Mouse (Mus musculus): Measurements from ENCODE around the gene Sept9. TPM values are rescaled to one million over a fixed set of nuclear protein-coding genes. Genes with fewer than 3 reads are reported as not detected.

Sept9 gene
- polyA plus RNA-seq, 1 experiment from 2014 or later: 126 TPM

DNA sequence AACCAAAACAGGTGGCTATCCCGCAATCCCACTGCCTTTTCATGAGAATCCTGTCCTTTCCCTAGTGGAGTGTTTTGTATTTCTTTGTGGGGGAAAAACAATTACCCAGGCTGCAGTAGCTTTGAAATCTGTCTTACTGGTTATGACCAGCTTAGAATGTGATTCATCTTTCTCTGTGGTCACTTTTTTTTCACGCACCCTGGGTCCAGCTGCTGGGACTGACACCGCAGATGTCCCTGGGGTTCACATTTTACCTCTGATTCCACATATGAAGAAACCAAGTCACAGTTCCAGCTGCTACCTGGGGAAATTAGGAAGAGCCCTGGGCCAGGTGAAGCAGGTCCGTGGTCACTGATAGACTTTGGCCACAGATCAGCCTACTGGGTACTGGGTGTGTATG is 194.3 kb downstream of the Sept9 start:
- 61% methylated on average over 4 of the region's 4 CpGs for WGBS

DNA sequence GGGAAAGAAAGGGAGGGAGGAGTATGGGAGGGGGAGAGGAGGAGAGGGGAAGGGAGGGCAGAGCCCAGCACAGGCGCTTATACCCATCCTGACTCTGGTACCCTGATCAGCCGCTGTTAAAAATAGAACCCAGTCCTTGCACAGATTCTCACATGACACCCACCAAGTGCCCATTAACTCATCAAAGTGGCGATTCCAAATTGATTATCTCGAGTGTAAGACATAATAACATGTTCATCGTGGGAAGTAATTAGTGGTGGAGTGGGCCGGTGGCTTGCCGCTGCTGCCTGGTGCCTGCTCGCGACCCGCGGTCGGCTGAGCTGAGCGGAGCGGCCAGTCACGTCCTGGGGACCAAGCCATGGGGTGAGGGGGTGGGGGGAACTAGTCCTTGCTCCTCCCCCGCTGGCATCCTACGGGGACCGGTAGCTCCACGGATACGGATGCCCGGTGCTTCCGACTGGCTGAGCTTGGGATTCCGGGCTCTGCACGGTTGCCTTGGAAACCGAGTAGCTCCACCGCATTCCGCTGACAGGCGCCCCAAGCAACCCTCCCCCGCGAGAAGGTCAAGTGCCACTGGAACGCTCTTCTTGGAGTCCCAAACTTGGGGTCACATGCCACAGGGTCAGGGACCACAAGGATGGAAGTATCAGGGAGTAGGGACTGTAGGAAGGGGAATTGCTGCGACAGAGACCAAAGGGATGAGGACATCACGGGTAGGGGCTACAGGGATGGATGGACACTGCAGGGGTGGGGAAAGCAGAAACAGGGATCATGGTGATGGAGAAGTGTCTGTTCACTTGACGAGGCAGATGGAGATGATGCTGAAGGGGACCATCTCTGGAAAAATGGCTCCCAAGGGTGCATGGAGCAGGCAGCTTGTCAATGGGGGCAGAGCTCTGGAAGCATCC is 195.0 kb downstream of the Sept9 start:
- no peak overlapping the region for H3K9ac ChIP-seq
- peak overlapping the region; percentile 28 for H3K4me3 ChIP-seq (replicated peaks)
- peaks cover 65% of the 10 kb centered on the region for H3K4me1 ChIP-seq
- H3K9me3 ChIP-seq (replicated peaks): no peaks in the 10 kb centered on the region
- no peak for ATAC-seq (replicated peaks; ENCODE audit: low FRiP score)
- no peaks in the 10 kb centered on the region for H3K36me3 ChIP-seq
- WGBS: 1% methylated on average over 34 of the region's 34 CpGs
- H3K4me2 ChIP-seq: peak overlapping the region; percentile 58
- peaks cover 73% of the 10 kb centered on the region for H3K27me3 ChIP-seq
- no peak overlapping the region for H3K27ac ChIP-seq

More for the DNA sequence above, 194.3 kb downstream of the Sept9 start:
- Histone ChIP-seq H3K4me2 (0 out of 2 replicates have a peak overlapping the region, but pooled peaks have one; percentile 58), H3K4me1 (peaks cover 68% of the 10 kb centered on the region), H3K36me3 (no peaks in the 10 kb centered on the region), H3K9me3 (replicated peaks) (no peaks in the 10 kb centered on the region), H3K27me3 (peaks cover 73% of the 10 kb centered on the region), H3K27ac (no peak overlapping the region), H3K4me3 (replicated peaks) (no peak overlapping the region), H3K9ac (no peak overlapping the region)
- no peak for ATAC-seq (replicated peaks; ENCODE audit: low FRiP score)

DNA sequence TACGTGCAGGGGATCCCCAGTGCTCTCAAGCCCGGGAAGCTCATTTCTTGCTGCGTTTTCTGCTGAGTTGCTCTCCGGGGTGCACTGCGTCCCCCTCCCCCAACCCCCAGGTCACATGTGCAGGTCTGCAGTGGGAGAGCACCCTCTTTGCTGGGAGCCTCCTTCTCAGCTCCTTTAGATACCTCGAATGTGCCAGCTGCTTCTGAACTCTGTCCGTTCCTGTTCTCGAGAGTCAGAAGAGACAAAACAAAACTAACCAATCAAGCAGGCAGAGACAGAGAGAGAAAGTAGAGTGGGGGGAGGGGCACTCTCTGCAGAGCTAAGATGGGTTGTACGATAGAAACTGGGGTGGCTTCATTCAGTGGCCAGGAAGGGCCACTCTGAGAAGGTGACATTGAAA is 195.8 kb downstream of the Sept9 start:
- Histone ChIP-seq H3K4me2 (peak overlapping the region; percentile 38), H3K4me3 (replicated peaks) (0 out of 2 replicates have a peak overlapping the region, but pooled peaks have one; percentile 2), H3K27ac (no peak overlapping the region), H3K4me1 (peaks cover 57% of the 10 kb centered on the region), H3K27me3 (peaks cover 78% of the 10 kb centered on the region), H3K9me3 (replicated peaks) (no peaks in the 10 kb centered on the region), H3K9ac (no peak overlapping the region), H3K36me3 (no peaks in the 10 kb centered on the region)
- WGBS: 3% methylated on average over 9 of the region's 9 CpGs
- ATAC-seq (replicated peaks; ENCODE audit: low FRiP score): no peak

DNA sequence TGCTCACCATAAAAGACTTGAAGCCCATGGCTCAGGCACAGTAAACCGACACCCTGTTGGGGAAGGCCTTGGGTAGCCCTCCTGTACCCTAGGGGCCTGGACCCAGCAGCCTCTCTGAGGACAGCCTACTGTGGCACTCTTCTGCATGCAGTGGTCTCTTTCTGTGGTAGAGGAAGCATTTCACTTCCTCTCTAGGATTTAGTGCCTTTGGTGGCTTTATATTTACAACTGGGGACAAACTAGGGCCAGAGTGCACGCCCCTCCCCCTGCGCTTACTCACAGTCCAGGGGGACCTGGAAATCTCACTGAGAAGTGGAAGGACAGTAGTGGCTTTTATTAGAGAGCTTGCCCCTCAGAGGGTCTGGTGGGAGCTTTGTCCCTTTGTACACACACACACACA is 197.5 kb downstream of the Sept9 start:
- Histone ChIP-seq H3K4me1 (peaks cover 42% of the 10 kb centered on the region), H3K4me2 (no peak overlapping the region), H3K27me3 (peaks cover 86% of the 10 kb centered on the region), H3K9ac (no peak overlapping the region), H3K9me3 (replicated peaks) (no peaks in the 10 kb centered on the region), H3K4me3 (replicated peaks) (no peak overlapping the region), H3K36me3 (no peaks in the 10 kb centered on the region), H3K27ac (no peak overlapping the region)
- ATAC-seq (replicated peaks; ENCODE audit: low FRiP score): no peak
- 51% methylated on average over 3 of the region's 3 CpGs for WGBS

DNA sequence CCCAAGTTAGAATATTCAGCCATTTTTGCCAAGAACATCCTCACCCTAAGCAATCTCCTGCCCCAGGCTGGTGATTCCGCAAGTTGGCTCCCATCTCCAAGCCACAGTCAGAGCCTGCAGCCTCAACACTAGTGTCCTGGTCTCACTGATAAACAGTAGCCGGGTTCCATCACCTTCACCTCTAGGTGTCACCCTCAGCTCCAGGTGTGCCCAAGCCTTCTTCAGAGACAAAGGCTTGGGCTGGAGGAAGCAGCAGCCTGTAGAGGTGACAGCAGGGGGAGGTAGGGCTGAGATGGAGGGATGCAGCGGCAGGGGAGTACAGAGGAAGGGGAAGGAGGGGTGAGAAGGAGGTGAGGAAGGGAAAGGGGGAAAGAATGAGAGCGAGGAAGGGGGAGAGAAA is 198.3 kb downstream of the Sept9 start:
- Histone ChIP-seq H3K9me3 (replicated peaks) (no peaks in the 10 kb centered on the region), H3K36me3 (no peaks in the 10 kb centered on the region), H3K4me3 (replicated peaks) (no peak overlapping the region), H3K9ac (no peak overlapping the region), H3K4me1 (peaks cover 42% of the 10 kb centered on the region), H3K4me2 (no peak overlapping the region), H3K27me3 (peaks cover 82% of the 10 kb centered on the region), H3K27ac (no peak overlapping the region)
- ATAC-seq (replicated peaks; ENCODE audit: low FRiP score): no peak; the same call in 1 of the 2 replicates
- WGBS: 29% methylated on average over 4 of the region's 4 CpGs

DNA sequence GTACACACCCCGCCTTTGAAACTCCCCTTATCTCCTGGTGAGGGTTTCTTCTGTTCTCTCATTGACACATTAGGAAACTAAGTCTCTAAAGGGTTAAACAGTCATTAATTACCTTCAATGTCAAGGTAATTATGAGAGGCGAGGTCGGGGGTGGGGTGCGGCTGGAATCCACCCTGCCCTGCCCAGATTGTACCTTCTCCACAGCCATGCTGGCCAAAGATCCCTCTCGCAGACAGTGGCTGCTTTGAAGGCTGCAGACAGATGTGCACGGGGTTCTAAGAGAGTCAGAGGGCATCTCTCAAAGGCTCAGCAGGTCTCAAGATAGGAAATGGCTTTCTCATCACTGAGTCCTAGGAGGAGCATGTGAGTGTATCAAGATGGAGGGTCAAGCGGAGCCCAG is 198.7 kb downstream of the Sept9 start:
- ATAC-seq (replicated peaks; ENCODE audit: low FRiP score): no peak
- H3K27ac ChIP-seq: no peak overlapping the region
- no peak overlapping the region for H3K9ac ChIP-seq
- no peak overlapping the region for H3K4me3 ChIP-seq (replicated peaks)
- H3K36me3 ChIP-seq: no peaks in the 10 kb centered on the region
- no peak overlapping the region for H3K4me2 ChIP-seq
- H3K9me3 ChIP-seq (replicated peaks): no peaks in the 10 kb centered on the region
- peaks cover 82% of the 10 kb centered on the region for H3K27me3 ChIP-seq
- 32% methylated on average over 7 of the region's 7 CpGs for WGBS
- H3K4me1 ChIP-seq: peaks cover 42% of the 10 kb centered on the region

DNA sequence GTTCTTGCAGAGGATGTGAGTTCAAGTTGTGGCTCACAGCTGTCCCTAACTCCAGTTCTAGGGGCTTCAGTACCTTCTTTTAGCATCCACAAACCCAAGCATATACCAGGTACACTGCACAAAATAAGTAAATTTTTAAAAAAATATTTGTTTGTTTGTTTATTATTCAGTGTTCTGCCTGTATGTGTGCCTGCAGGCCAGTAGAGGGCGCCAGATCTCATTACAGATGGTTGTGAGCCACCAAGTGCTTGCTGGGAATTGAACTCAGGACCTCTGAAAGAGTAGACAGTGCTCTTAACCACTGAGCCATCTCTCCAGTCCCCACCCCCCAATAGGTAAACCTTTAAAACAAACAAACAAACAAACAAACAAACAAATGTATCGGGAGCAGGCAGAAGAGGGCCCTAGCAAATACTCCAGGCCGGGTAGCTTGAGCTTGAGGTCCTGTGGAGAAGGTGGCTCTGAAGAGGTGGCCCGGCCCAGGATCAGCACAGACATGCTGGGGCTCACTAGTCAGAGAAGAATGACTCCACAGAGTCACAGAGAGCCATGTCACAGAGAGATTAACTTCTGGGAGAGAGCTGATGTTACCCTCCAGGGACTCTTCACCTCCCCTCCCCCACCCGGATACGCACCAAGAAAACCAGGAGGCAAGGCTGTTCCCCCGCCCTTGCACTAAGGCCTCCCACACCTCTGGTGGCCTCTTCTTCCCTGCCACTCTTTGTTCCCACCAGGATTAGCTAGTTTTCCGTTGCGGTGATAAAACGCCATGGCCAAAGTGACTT is 202.3 kb downstream of the Sept9 start:
- Histone ChIP-seq H3K36me3 (no peaks in the 10 kb centered on the region), H3K9me3 (replicated peaks) (no peaks in the 10 kb centered on the region), H3K9ac (no peak overlapping the region), H3K4me2 (no peak overlapping the region), H3K4me3 (replicated peaks) (no peak overlapping the region), H3K27ac (no peak overlapping the region), H3K4me1 (peaks cover 22% of the 10 kb centered on the region), H3K27me3 (peaks cover 68% of the 10 kb centered on the region)
- WGBS: 79% methylated on average over 10 of the region's 10 CpGs
- ATAC-seq (replicated peaks; ENCODE audit: low FRiP score): no peak

DNA sequence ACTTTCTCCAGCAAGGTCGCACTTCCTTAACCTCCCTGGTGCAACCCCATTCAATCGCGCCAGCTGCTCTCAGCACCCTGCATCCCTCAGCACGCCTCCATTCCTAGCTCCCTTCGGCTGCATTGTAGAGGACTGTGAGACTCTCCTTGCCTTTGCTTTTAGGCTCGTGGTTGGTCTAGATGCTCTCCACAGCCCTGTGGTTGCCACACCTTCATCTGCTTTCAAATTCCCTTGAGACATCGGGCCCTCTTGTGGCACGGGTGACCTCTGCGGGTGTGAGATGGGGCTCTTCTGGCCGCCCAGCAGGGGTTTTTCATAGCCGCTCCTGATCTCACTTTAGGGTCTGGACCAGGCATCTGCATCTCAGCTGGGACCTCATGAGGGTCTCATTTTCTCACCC is 203.1 kb downstream of the Sept9 start:
- no peak overlapping the region for H3K27ac ChIP-seq
- no peak for ATAC-seq (replicated peaks; ENCODE audit: low FRiP score)
- H3K36me3 ChIP-seq: no peaks in the 10 kb centered on the region
- peaks cover 22% of the 10 kb centered on the region for H3K4me1 ChIP-seq
- peaks cover 67% of the 10 kb centered on the region for H3K27me3 ChIP-seq
- H3K4me3 ChIP-seq (replicated peaks): no peak overlapping the region
- no peak overlapping the region for H3K9ac ChIP-seq
- H3K9me3 ChIP-seq (replicated peaks): no peaks in the 10 kb centered on the region
- H3K4me2 ChIP-seq: no peak overlapping the region
- 81% methylated on average over 11 of the region's 11 CpGs for WGBS

DNA sequence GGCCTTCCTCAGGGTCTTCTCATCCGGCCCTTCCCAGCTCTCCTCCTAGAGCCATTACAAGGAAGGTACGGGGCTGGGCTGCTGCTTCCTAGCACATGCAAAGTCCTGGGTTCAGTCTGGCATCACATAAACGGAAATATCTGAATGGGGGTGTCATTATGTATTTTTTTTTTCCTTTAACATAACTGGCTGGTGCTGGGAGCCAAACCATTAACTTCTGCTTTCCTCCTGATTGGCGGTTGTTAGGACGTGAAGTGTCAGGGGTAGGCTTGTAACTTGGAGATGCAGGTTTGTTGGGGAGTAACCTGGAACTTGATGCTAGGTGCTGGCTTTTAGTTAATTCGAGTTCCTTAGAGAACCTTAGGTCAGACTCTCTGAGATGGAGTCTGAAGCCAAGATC is 203.6 kb downstream of the Sept9 start:
- peaks cover 66% of the 10 kb centered on the region for H3K27me3 ChIP-seq
- no peaks in the 10 kb centered on the region for H3K36me3 ChIP-seq
- no peaks in the 10 kb centered on the region for H3K9me3 ChIP-seq (replicated peaks)
- no peak overlapping the region for H3K4me2 ChIP-seq
- peaks cover 23% of the 10 kb centered on the region for H3K4me1 ChIP-seq
- H3K4me3 ChIP-seq (replicated peaks): no peak overlapping the region
- no peak overlapping the region for H3K27ac ChIP-seq
- ATAC-seq (replicated peaks; ENCODE audit: low FRiP score): no peak
- 84% methylated on average over 6 of the region's 6 CpGs for WGBS
- no peak overlapping the region for H3K9ac ChIP-seq

DNA sequence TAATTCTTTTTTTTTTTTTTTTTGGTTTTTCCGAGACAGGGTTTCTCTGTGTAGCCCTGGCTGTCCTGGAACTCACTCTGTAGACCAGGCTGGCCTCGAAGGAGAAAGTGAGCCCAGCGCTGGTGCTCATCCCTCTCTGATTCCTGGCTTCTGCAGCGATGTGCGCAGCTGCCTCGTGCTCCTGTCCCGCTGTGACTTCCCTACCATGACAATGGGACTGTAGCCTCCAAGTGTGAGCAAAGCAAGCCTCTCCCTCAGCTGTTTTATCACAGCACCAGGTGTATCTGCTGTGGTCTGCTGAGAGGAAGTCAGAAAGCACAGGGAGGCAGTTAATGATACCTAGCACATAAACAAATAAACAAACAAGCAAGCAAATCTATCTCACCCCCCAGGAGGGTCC is 204.3 kb downstream of the Sept9 start:
- Histone ChIP-seq H3K4me3 (replicated peaks) (no peak overlapping the region), H3K4me2 (no peak overlapping the region), H3K27me3 (peaks cover 66% of the 10 kb centered on the region), H3K9me3 (replicated peaks) (no peaks in the 10 kb centered on the region), H3K36me3 (no peaks in the 10 kb centered on the region), H3K4me1 (peaks cover 27% of the 10 kb centered on the region), H3K9ac (no peak overlapping the region), H3K27ac (no peak overlapping the region)
- WGBS: 49% methylated on average over 7 of the region's 7 CpGs
- ATAC-seq (replicated peaks; ENCODE audit: low FRiP score): no peak

DNA sequence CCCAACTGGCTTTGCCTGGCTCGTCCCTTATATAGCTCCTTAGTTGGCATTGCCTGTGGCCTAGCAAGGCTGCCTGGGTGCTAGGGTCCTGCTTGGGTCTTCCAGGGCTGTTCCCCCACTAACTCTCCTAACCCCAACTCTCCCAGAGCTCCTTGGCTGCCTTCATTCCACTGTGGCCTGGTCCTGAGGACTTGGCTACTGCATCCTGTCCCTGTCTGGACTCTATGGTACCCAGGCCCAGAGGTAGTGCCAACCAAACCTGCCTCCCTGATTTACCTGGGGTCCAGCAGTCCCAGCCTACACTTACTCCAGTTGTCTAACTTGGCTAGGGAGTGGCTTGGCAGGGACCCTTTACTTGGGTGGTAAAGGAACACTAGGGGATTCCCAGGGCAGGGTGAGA is 207.2 kb downstream of the Sept9 start:
- Histone ChIP-seq H3K27ac (no peak overlapping the region), H3K4me2 (no peak overlapping the region), H3K4me3 (replicated peaks) (no peak overlapping the region), H3K36me3 (no peaks in the 10 kb centered on the region), H3K9ac (no peak overlapping the region), H3K27me3 (peaks cover 65% of the 10 kb centered on the region), H3K4me1 (peaks cover 43% of the 10 kb centered on the region), H3K9me3 (replicated peaks) (no peaks in the 10 kb centered on the region)
- ATAC-seq (replicated peaks; ENCODE audit: low FRiP score): no peak
- 72% methylated on average over 1 of the region's 1 CpGs for WGBS

DNA sequence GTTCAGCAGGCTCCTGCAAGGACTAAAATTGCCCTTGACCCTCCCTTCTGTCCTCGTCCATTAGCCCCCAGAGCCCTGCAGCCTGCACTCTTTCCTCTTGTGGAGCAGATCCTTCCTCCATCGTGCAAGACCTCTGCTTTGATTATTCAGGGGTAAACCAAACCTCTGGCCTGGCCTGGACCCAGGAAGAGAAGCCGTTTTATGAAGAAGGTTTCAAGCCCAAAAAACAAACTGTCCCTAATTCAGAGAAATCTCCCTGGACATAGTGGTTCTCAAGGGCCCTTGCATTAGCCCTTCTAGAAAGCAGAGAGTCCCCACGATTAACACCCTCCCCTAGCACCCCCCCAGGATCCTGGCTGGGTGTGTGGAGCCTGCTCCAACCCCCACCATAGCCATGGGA is 207.7 kb downstream of the Sept9 start:
- Histone ChIP-seq H3K9me3 (replicated peaks) (0 out of 2 replicates have a peak, but pooled peaks cover 4% of the 10 kb centered on the region), H3K27ac (no peak overlapping the region), H3K36me3 (no peaks in the 10 kb centered on the region), H3K4me1 (peaks cover 43% of the 10 kb centered on the region), H3K9ac (no peak overlapping the region), H3K27me3 (peaks cover 70% of the 10 kb centered on the region), H3K4me3 (replicated peaks) (peak overlapping the region; percentile 25), H3K4me2 (peak overlapping the region; percentile 59)
- no peak for ATAC-seq (replicated peaks; ENCODE audit: low FRiP score)
- WGBS: 18% methylated on average over 4 of the region's 4 CpGs

Data from kidney, embryonic 15.5 days (tissue).